Mouse (Mus musculus) splenic B cell, adult 2 months (primary cell): Measurements from ENCODE around the gene Rgs6.

Experiments used
- DNase-seq: peaks from one replicate; pipeline ENCODE4 v3.0.0-alpha.2; 2011; ENCODE audit warnings: low read depth, low spot score
- H3K27me3 ChIP-seq: 2 replicates; pipeline ENCODE4 v1.6.1; 2012; ENCODE audit warnings: mild to moderate bottlenecking, low read length, moderate library complexity, mixed read lengths; ENCODE audit not compliant: control insufficient read depth, poor library complexity, insufficient read depth, severe bottlenecking
- H3K36me3 ChIP-seq: 2 replicates; pipeline ENCODE4 v1.6.1; 2012; ENCODE audit warnings: mild to moderate bottlenecking, low read length, moderate library complexity, mixed read lengths; ENCODE audit not compliant: control insufficient read depth, poor library complexity, insufficient read depth, severe bottlenecking

The Rgs6 gene

GRCm38 (mm10) chr12:82699528-82699905 is 111.4 kb downstream of the Rgs6 start:
- Histone ChIP-seq H3K27me3 (no peaks in the 10 kb centered on the region), H3K36me3 (no peaks in the 10 kb centered on the region)
- DNase-seq, result no peak

GRCm38 (mm10) chr12:82700241-82700640 is 112.1 kb downstream of the Rgs6 start:
- Histone ChIP-seq H3K36me3 (no peaks in the 10 kb centered on the region), H3K27me3 (no peaks in the 10 kb centered on the region)
- no peak for DNase-seq

GRCm38 (mm10) chr12:82700840-82701239 is 112.7 kb downstream of the Rgs6 start:
- peak; percentile 19 for DNase-seq
- Histone ChIP-seq H3K27me3 (no peaks in the 10 kb centered on the region), H3K36me3 (no peaks in the 10 kb centered on the region)

GRCm38 (mm10) chr12:82701359-82701758 is 113.3 kb downstream of the Rgs6 start:
- Histone ChIP-seq H3K27me3 (no peaks in the 10 kb centered on the region), H3K36me3 (no peaks in the 10 kb centered on the region)
- no peak for DNase-seq

GRCm38 (mm10) chr12:82710376-82710775 is 122.3 kb downstream of the Rgs6 start:
- DNase-seq, result no peak
- no peaks in the 10 kb centered on the region for H3K27me3 ChIP-seq
- no peaks in the 10 kb centered on the region for H3K36me3 ChIP-seq

- Histone ChIP-seq H3K27me3 (no peaks in the 10 kb centered on the region), H3K36me3 (no peaks in the 10 kb centered on the region)
- DNase-seq, result no peak
Measured at GRCm38 (mm10) chr12:82714284-82714683, 126.2 kb downstream of the Rgs6 start.

- no peaks in the 10 kb centered on the region for H3K36me3 ChIP-seq
Measured at GRCm38 (mm10) chr12:82723017-82723540, 135.0 kb downstream of the Rgs6 start.

GRCm38 (mm10) chr12:82726255-82726654 is 138.2 kb downstream of the Rgs6 start:
- Histone ChIP-seq H3K27me3 (no peaks in the 10 kb centered on the region), H3K36me3 (no peaks in the 10 kb centered on the region)
- no peak for DNase-seq

More at GRCm38 (mm10) chr12:82723017-82723540, 135.0 kb downstream of the Rgs6 start:
- H3K27me3 ChIP-seq, result no peaks in the 10 kb centered on the region
- no peak for DNase-seq

- no peaks in the 10 kb centered on the region for H3K27me3 ChIP-seq
- no peak for DNase-seq
- no peaks in the 10 kb centered on the region for H3K36me3 ChIP-seq
Measured at GRCm38 (mm10) chr12:82731587-82731986, 143.5 kb downstream of the Rgs6 start.

GRCm38 (mm10) chr12:82742955-82743354 is 154.9 kb downstream of the Rgs6 start:
- H3K36me3 ChIP-seq, result no peaks in the 10 kb centered on the region
- no peaks in the 10 kb centered on the region for H3K27me3 ChIP-seq
- no peak for DNase-seq

GRCm38 (mm10) chr12:82744026-82744425 is 155.9 kb downstream of the Rgs6 start:
- Histone ChIP-seq H3K36me3 (no peaks in the 10 kb centered on the region), H3K27me3 (no peaks in the 10 kb centered on the region)
- DNase-seq, result peak; percentile 31

GRCm38 (mm10) chr12:82744826-82745225 is 156.7 kb downstream of the Rgs6 start:
- DNase-seq, result no peak
- Histone ChIP-seq H3K27me3 (no peaks in the 10 kb centered on the region), H3K36me3 (no peaks in the 10 kb centered on the region)

- no peaks in the 10 kb centered on the region for H3K36me3 ChIP-seq
- DNase-seq, result peak; percentile 45
- no peaks in the 10 kb centered on the region for H3K27me3 ChIP-seq
Measured at GRCm38 (mm10) chr12:82747099-82747498, 159.0 kb downstream of the Rgs6 start.

- Histone ChIP-seq H3K36me3 (no peaks in the 10 kb centered on the region), H3K27me3 (no peaks in the 10 kb centered on the region)
- no peak for DNase-seq
Measured at GRCm38 (mm10) chr12:82751846-82752245, 163.8 kb downstream of the Rgs6 start.

GRCm38 (mm10) chr12:82754501-82754900 is 166.4 kb downstream of the Rgs6 start:
- Histone ChIP-seq H3K36me3 (no peaks in the 10 kb centered on the region), H3K27me3 (no peaks in the 10 kb centered on the region)
- no peak for DNase-seq

GRCm38 (mm10) chr12:82756756-82757155 is 168.7 kb downstream of the Rgs6 start:
- H3K36me3 ChIP-seq, result no peaks in the 10 kb centered on the region
- no peak for DNase-seq
- H3K27me3 ChIP-seq, result no peaks in the 10 kb centered on the region
